Mouse (Mus musculus) stomach, postnatal 0 days (tissue): Measurements from ENCODE around the gene Tescl. TPM values are rescaled to one million over a fixed set of nuclear protein-coding genes. Genes with fewer than 3 reads are reported as not detected.

Experiments
- ATAC-seq: fragments of 200-750 bp; cut with Nextera tagmentation; 2 replicates; pipeline ENCODE4 v1.8.0; 2017; ENCODE audit not compliant: low FRiP score, low TSS enrichment
- DNase-seq: peaks from one replicate; pipeline ENCODE4 v3.0.0-alpha.2; 2016; ENCODE audit warnings: low spot score
- H3K27ac ChIP-seq: fragments of 300-500 bp; sonication (generic); replicated peaks from 2 replicates; pipeline ENCODE4 v1.5.1; 2014; ENCODE audit warnings: mild to moderate bottlenecking, control low read depth
- H3K27me3 ChIP-seq: fragments of 300-500 bp; sonication (generic); 2 replicates; pipeline ENCODE4 v1.6.1; 2014; ENCODE audit warnings: low read length; ENCODE audit not compliant: control insufficient read depth, insufficient read depth
- H3K36me3 ChIP-seq: fragments of 300-500 bp; sonication (generic); 2 replicates; pipeline ENCODE4 v1.6.1; 2014; ENCODE audit warnings: low read length, mixed read lengths; ENCODE audit not compliant: control insufficient read depth, insufficient read depth
- H3K4me1 ChIP-seq: fragments of 300-500 bp; sonication (generic); replicated peaks from 2 replicates; pipeline ENCODE4 v1.6.1; 2014; ENCODE audit warnings: antibody characterized with exemption; ENCODE audit not compliant: control insufficient read depth, insufficient read depth
- H3K4me2 ChIP-seq: fragments of 300-500 bp; sonication (generic); replicated peaks from 2 replicates; pipeline ENCODE4 v1.6.1; 2014; ENCODE audit warnings: low read depth, mild to moderate bottlenecking, control low read depth, moderate library complexity
- H3K4me3 ChIP-seq: fragments of 300-500 bp; sonication (generic); 2 replicates; pipeline ENCODE4 v1.5.1; 2014; ENCODE audit warnings: low read depth, low read length, control low read depth
- H3K9ac ChIP-seq: fragments of 300-500 bp; sonication (generic); 2 replicates; pipeline ENCODE4 v1.6.1; 2014; ENCODE audit warnings: mild to moderate bottlenecking, low read length, control low read depth, mixed read lengths
- H3K9me3 ChIP-seq: fragments of 300-500 bp; sonication (generic); 2 replicates; pipeline ENCODE4 v1.6.1; 2016; ENCODE audit warnings: low read length; ENCODE audit not compliant: control insufficient read depth
- CTCF ChIP-seq: IDR thresholded peaks from 2 replicates; pipeline ENCODE4 v1.5.1; 2016; ENCODE audit warnings: antibody characterized with exemption, low read depth, mild to moderate bottlenecking, moderate library complexity
- EP300 ChIP-seq: optimal IDR thresholded peaks from 2 replicates; pipeline ENCODE3; 2016; ENCODE audit warnings: antibody characterized with exemption
- WGBS: fragments of 180-500 bp; shearing (Covaris S2); extraction: QIAGEN DNeasy Blood & Tissue Kit; methylation state at CpG from one replicate; pipeline ENCODE4 v1.1.7; 2014; 5-methylcytosine and 5-hydroxymethylcytosine counted together
- polyA plus RNA-seq: library from polyadenylated mRNA; unstranded; fragments of >200 nt; fragmentation: Nextera tagmentation; extraction: Ambion mirVana; gene quantifications from 2 replicates; pipeline ENCODE4 v1.2.1, GENCODE M21; 2015

The Tescl gene
- polyA plus RNA-seq, 1 experiment from 2014 or later, result 0.15 TPM

GRCm38 (mm10) chr7:24357899-24358298, 24.2 kb upstream of the Tescl start:
- Histone ChIP-seq H3K9me3 (no peaks in the 10 kb centered on the region), H3K27me3 (no peaks in the 10 kb centered on the region), H3K27ac (no peak overlapping the region), H3K9ac (no peak overlapping the region), H3K4me3 (no peak overlapping the region), H3K4me2 (no peak overlapping the region), H3K4me1 (no peaks in the 10 kb centered on the region), H3K36me3 (no peaks in the 10 kb centered on the region)
- ATAC-seq (no peak), DNase-seq (no peak)
- TF ChIP-seq CTCF (peak; percentile 61), EP300 (no peak)
- 48% methylated on average over 4 of the region's 4 CpGs for WGBS

DNA sequence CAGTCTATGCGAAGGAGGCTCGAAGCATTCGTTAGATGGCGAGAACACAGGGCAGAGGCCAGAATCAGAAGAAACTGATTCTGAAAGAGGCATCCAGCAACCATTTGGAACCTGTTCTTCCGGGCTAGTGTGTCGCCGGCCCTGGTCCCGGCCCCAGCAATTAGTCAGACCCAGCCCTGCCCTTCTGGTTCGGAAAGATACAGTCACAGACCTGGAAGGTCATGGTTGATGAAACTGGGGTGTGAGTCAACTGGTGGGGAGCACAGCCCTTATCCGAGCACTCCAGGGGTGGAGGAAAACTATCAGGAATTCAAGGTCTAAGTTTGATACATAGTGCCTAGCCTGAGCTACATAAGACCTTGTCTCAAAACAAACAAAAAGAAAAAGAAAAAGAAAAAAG, 22.3 kb upstream of the Tescl start:
- peak; percentile 18; the same call in 1 of the 2 replicates for ATAC-seq
- no peak for DNase-seq
- 69% methylated on average over 10 of the region's 10 CpGs for WGBS

DNA sequence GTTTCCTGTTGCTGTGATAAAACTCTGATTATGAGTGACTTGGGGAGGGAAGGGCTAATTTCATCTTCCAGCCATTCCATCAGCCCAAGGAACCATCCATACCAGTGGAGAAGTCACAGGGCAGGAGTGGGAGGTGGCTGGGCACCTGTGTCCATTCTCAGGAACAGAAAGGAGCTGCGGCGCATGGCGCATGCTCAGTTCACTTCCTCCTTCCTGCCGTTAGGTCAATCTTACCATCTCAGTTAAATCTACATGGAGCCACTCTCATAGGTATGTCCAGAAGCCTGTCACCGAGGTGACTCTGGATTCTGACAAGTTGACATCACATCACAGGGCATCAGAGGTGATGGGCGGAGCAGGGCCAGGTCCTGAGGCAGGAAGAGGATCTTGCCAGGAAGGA, 21.9 kb upstream of the Tescl start:
- no peaks in the 10 kb centered on the region for H3K27me3 ChIP-seq
- H3K4me1 ChIP-seq, result no peaks in the 10 kb centered on the region
- H3K4me2 ChIP-seq, result no peak overlapping the region
- 68% methylated on average over 6 of the region's 6 CpGs for WGBS
- no peak for DNase-seq
- H3K27ac ChIP-seq, result no peak overlapping the region
- ATAC-seq, result peak; percentile 28; the same call in 1 of the 2 replicates
- no peaks in the 10 kb centered on the region for H3K36me3 ChIP-seq
- no peak overlapping the region for H3K4me3 ChIP-seq
- no peak overlapping the region for H3K9ac ChIP-seq
- TF ChIP-seq EP300, result no peak
- TF ChIP-seq CTCF, result no peak
- no peaks in the 10 kb centered on the region for H3K9me3 ChIP-seq

More for the DNA sequence above, 22.3 kb upstream of the Tescl start:
- H3K4me1 ChIP-seq, result no peaks in the 10 kb centered on the region
- no peak overlapping the region for H3K4me3 ChIP-seq
- H3K4me2 ChIP-seq, result no peak overlapping the region
- no peaks in the 10 kb centered on the region for H3K9me3 ChIP-seq
- no peak overlapping the region for H3K9ac ChIP-seq
- H3K27ac ChIP-seq, result no peak overlapping the region
- no peaks in the 10 kb centered on the region for H3K27me3 ChIP-seq
- H3K36me3 ChIP-seq, result no peaks in the 10 kb centered on the region
- TF ChIP-seq CTCF, result no peak
- TF ChIP-seq EP300, result no peak

DNA sequence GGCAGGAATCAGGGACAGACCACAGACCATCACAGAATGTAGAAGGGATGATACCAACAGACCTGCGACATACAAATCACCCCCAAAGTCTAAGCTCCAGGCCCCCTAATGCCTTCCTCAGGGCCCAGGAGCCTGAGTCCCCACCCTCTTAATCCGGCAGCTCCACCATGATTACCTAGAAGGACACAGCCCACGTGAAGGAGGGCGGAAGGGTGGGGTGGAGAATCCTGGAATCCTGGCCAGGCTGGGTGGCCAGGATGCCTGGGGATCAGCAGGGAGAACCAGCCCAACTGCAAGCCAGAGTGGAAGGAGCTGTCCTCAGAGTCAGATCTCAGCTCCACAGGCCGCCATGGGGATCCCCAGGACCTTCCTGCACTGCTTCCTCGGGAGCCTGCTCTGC, 15.2 kb upstream of the Tescl start, which contains the start of gene Lypd5:
Gene Lypd5, plus strand, starts transcription at position 301 of the 400 bp plus-strand sequence.
- TF ChIP-seq CTCF (no peak), EP300 (no peak)
- peak; percentile 26; the same call in 1 of the 2 replicates for ATAC-seq

DNA sequence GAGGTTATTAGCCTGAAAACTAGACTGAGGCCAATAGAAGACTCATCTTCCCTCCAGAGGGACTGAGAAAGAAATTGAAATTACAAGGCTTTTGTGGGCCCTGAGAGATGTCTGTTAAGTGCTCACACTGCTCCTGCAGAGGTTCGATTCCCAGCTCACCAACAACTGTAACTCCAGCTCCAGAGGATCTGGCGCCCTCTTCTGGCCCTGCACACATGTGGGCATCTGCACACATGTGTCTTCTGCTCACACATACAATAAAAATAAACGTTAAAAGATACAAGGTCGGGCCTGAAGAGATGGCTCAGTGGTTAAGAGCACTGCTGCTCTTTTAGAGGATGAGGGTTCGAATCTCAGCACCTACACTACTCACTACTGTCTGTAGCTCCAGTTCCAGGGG, 12.7 kb upstream of the Tescl start:
- ATAC-seq (no peak), DNase-seq (no peak)
- Histone ChIP-seq H3K9ac (no peak overlapping the region), H3K4me3 (no peak overlapping the region), H3K27ac (no peak overlapping the region), H3K36me3 (no peaks in the 10 kb centered on the region), H3K4me1 (no peaks in the 10 kb centered on the region), H3K27me3 (no peaks in the 10 kb centered on the region), H3K4me2 (no peak overlapping the region), H3K9me3 (no peaks in the 10 kb centered on the region)
- WGBS, result 62% methylated on average over 5 of the region's 5 CpGs
- TF ChIP-seq EP300, result no peak
- peak; percentile 31; the same call in 1 of the 2 replicates for TF ChIP-seq CTCF

More for the DNA sequence above, 15.2 kb upstream of the Tescl start, which contains the start of gene Lypd5:
- Histone ChIP-seq H3K4me1 (no peaks in the 10 kb centered on the region), H3K4me2 (no peak within 1 kb of the TSS), H3K9me3 (no peaks in the 10 kb centered on the region), H3K9ac (no peak within 1 kb of the TSS), H3K4me3 (no peak within 1 kb of the TSS; the same call in 1 of the 2 replicates), H3K27ac (0 out of 2 replicates have a peak within 1 kb of the TSS, but pooled peaks have one; percentile 45), H3K36me3 (no peaks in the 10 kb centered on the region), H3K27me3 (no peaks in the 10 kb centered on the region)
- no peak for DNase-seq
- WGBS, result 40% methylated on average over 6 of the region's 6 CpGs

- H3K27ac ChIP-seq, result no peak overlapping the region
- no peak overlapping the region for H3K9ac ChIP-seq
- 56% methylated on average over 7 of the region's 7 CpGs for WGBS
- no peaks in the 10 kb centered on the region for H3K27me3 ChIP-seq
- DNase-seq (no peak), ATAC-seq (no peak)
- no peaks in the 10 kb centered on the region for H3K9me3 ChIP-seq
- H3K36me3 ChIP-seq, result no peaks in the 10 kb centered on the region
- no peak overlapping the region for H3K4me3 ChIP-seq
- H3K4me2 ChIP-seq, result no peak overlapping the region
- TF ChIP-seq EP300, result no peak
- TF ChIP-seq CTCF, result no peak
- no peaks in the 10 kb centered on the region for H3K4me1 ChIP-seq
Observed at GRCm38 (mm10) chr7:24343701-24344272, 10.1 kb upstream of the Tescl start.
